Mouse (Mus musculus) heart, adult 2 months (tissue): ENCODE measurements around the gene Btbd9.

Experiments used
- CTCF ChIP-seq: fragments of 200-600 bp; IDR thresholded peaks from 2 replicates; pipeline ENCODE4 v1.8.1; 2022; ENCODE audit warnings: antibody characterized with exemption, mild to moderate bottlenecking, moderate library complexity
- EP300 ChIP-seq: fragments of 200-500 bp; IDR thresholded peaks from 2 replicates; pipeline ENCODE4 v1.6.1; 2011; ENCODE audit warnings: low read depth, low read length, control low read depth; ENCODE audit not compliant: insufficient read depth
- POLR2A ChIP-seq: fragments of 200-500 bp; IDR thresholded peaks from 2 replicates; pipeline ENCODE4 v1.6.1; 2011; ENCODE audit warnings: mild to moderate bottlenecking, low read depth, low read length, control low read depth; ENCODE audit not compliant: insufficient read depth

DNA sequence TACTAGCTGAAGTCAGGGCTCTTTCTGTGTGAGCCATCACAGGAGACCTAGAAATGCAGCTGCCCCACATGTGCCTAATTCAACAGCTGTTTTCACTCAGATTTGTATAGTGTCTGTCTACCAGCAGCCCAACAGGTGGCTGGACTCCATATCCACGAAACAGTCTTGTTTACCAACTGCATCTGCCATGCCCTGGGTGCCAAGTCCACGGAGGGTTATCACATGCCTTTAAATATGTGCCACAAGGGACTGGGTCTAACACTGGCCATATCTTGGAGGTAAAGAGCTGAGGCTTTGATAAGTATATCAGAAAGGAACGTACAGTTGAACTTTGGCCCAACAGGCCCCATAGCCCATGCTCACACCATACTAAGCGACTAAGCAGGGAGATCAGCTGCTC is 159.2 kb downstream of the Btbd9 start:
- TF ChIP-seq POLR2A (no peak), EP300 (no peak), CTCF (no peak)
